Mouse (Mus musculus) layer of hippocampus, postnatal 25 days (tissue): ENCODE results near the gene Ascc1. TPM values are rescaled to one million over a fixed set of nuclear protein-coding genes. Genes with fewer than 3 reads are reported as not detected.

Experiments used
- DNase-seq, 2 experiments: peaks; one replicate each; pipeline ENCODE4 v3.0.0; 2022; ENCODE audit warnings: mixed read lengths in 2 of 2, low spot score in 1 of 2; ENCODE audit errors: extremely low spot score in 1 of 2
- total RNA-seq, 2 experiments: library from RNA; stranded (reverse); gene quantifications; 2 replicates each; pipeline ENCODE4 v1.2.3; 2021

The Ascc1 gene
- total RNA-seq, 2 experiments from 2014 or later: 16.7 to 18.1 TPM

- DNase-seq: peak in 1 of 2 experiments; percentile 27
Observed at GRCm38 (mm10) chr10:60066524-60066923, 63.9 kb downstream of the Ascc1 start.

GRCm38 (mm10) chr10:60075159-60075558, 72.6 kb downstream of the Ascc1 start:
- DNase-seq: no peak

- no peak for DNase-seq
Observed at GRCm38 (mm10) chr10:60077226-60077625, 74.6 kb downstream of the Ascc1 start.

DNA sequence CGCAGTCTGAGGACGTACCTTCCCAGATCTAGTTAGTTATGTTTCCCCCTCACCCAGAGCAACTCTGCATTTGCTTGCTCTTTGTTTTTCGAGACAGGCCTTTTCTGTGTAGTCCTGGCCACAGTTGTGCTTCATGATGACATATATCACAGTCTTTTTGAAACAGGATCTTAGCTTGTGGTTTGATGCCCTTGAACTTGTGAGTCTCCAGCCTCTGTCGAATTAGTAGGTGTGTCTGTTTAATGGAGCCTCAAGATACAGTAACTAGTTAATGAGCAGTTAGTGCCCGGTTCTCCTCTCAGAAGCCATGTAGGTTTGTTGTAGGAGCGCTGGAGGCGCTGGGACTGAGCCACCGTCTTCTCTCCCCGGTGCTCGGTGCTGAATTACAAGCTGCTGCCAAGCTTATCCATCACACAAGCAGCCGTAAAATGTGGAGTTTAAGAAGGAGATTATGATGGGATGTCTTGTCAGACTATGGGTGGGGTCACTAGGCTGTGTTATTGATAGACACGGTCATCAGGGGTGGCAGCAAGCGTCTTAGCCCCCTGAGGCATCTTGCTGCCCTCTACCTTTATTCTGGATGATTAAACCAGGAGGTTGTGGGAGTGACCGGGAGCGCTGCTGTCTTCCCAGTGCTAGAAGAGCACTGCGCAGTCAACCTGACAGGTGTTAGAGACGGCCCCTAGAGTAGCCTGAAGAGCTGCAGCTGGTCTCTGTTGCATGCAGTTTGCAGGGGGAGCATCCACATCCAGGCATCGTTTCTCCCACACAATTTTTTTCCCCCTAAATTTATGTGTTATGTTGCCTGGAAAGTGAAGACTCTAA, 75.3 kb downstream of the Ascc1 start:
- no peak for DNase-seq

DNA sequence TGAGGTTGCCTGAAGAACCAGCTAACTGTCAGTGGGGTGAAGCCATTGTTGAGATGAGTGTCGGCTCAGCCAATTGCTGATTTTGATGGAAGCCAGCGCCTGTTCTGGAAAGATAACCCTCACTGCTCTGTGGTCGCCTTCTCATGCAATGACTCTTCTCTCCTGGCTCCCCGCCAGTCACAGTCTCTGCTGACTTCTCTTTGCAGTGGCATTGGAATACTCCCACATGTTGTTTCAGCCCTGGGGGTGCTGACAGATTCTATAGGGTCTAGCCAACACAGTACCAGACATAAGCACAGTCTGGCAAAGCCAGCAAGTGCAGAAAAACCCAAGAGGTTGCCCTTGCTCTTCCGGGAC, 75.9 kb downstream of the Ascc1 start:
- peak in 1 of 2 experiments; percentile 38 for DNase-seq

DNA sequence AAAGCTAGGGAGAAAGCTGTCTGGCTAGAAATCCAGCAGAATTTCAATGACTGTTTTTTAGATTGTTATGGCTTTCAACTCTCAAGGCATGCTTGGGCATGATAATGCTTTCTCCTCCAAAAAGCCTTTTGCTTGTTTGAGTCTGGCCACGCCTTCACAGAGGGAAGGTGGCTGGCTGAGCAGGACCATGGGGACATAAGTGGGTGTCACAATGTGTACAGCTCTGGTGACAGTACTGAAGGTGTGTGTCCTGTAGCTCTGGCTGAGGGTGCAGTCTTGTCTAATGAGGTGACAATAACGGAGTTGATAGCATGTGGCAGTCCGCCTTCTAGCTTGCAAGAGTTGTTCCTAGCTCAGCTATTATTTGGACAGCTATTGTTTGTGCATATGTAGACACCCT, 77.6 kb downstream of the Ascc1 start:
- no peak for DNase-seq

- no peak for DNase-seq
Observed at GRCm38 (mm10) chr10:60080601-60080981, 78.0 kb downstream of the Ascc1 start.

DNA sequence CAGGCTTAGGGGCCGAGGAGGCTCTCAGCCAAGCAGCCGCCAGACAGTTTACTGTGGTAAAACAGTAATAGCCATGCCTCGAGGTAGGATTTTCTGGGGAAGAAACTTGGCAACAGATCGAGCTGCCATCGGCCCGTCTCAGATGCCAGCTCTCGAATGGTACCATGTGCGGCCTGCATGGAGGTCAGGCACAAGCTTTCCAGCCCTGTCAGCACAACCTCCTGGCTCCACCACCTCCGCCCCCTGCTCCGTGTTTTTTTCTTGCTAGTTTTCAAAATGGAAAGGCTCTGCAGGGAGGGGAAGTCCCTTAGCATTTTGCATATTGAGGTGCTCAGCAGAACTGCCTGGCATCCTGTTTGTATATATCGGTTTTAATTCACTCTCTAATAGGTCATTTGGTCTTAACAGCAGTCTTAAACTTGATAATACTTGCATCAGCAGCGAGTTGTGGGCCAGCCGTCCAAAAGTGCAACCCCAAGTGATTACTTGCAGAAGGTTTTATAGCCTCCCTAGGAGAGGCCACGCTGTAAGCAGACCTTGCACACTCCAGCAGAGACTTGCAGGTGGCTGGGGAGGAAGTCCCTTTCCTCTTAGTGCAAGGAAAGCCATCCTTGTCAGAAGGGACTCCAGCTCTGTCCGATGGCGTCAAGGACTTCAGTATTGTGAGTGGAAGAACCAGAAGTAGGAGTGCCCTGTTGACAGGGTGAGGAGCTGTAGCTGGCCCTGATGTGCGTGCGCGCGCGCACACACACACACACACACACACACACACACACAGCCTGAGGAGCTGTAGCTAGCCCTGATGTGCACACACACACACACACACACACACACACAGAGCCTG, 78.6 kb downstream of the Ascc1 start:
- DNase-seq: no peak

- no peak for DNase-seq
Observed at GRCm38 (mm10) chr10:60081905-60082304, 79.3 kb downstream of the Ascc1 start.

DNA sequence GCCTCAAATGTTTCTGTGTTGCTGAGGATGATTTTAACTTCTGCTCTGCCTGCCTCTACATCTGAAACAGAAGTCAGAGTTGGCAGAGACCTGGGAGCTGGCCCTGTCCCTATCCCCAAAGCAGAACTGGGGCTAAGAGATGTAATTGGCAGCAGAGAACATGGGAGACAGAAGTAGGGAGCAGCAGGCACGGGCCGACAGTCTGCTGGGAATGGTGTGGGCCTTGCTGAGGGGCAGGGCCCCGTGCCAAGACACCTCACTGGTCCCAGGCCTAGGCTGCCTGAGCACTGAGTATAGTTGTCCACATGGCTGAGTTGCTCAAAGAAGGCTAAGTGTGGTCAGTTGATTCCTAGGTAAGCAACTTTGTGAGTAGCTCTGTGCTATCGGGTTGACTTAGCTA, 81.5 kb downstream of the Ascc1 start:
- no peak for DNase-seq

DNA sequence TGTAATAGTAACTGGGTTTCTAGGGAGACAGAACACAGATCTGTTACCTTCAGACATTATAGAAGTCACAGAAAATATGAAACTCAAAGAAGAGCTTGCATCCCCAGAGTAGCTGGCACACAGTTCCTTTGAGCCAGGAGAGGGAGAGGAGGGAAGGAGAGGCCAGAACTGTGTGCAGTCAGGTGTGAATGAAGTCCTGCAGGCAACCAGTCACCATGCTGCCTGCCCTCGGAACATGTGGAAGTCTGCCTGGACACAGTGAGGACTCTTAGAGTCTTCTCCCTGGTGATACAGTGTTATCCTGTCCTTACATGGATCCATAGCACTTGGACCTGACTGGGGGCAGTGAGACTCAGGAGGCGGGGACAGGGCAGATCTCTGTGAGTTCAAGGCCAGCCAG, 89.7 kb downstream of the Ascc1 start:
- no peak for DNase-seq

DNA sequence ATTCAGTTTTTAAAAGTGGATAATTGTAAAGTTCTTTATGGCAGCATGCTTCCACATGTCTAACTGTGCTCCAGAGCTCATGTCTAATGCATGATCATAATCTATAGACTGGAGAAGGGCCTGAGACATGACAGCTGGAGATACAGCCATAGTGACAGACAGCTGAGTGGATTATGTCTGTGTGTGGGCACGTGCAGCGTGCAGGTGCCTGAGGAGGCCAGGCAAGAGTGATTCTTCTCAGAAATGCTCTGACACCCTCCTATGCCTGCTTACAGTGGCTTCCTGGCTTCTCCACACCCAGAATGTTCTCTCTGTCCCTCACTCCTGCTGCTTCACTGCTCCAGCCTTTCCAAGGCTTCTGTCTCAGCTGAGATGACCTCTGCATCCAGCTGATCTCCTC, 91.1 kb downstream of the Ascc1 start:
- DNase-seq: no peak

GRCm38 (mm10) chr10:60095558-60095957, 93.0 kb downstream of the Ascc1 start:
- no peak for DNase-seq

- no peak for DNase-seq
Observed at GRCm38 (mm10) chr10:60096302-60096701, 93.7 kb downstream of the Ascc1 start.

DNA sequence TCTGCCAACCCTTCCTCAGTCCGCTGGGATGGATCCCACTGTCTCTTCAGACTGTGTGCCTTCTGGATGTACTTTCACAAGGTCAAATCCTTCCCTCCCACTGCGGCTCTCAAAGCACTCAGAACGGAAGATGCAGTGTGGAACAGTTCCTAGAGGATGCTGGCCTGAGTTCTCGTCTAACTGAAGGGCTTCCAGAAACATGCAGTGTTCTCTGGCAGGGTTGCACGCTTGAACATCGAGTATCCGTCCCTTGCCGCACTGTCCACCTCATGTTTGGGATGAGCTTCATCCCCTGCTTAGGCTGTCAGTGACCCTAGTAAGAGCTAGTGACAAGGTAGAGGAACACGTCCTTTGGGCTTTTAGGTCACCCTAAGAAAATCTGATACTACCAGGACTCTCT, 94.5 kb downstream of the Ascc1 start:
- DNase-seq: no peak

GRCm38 (mm10) chr10:60097774-60098173, 95.2 kb downstream of the Ascc1 start:
- no peak for DNase-seq

DNA sequence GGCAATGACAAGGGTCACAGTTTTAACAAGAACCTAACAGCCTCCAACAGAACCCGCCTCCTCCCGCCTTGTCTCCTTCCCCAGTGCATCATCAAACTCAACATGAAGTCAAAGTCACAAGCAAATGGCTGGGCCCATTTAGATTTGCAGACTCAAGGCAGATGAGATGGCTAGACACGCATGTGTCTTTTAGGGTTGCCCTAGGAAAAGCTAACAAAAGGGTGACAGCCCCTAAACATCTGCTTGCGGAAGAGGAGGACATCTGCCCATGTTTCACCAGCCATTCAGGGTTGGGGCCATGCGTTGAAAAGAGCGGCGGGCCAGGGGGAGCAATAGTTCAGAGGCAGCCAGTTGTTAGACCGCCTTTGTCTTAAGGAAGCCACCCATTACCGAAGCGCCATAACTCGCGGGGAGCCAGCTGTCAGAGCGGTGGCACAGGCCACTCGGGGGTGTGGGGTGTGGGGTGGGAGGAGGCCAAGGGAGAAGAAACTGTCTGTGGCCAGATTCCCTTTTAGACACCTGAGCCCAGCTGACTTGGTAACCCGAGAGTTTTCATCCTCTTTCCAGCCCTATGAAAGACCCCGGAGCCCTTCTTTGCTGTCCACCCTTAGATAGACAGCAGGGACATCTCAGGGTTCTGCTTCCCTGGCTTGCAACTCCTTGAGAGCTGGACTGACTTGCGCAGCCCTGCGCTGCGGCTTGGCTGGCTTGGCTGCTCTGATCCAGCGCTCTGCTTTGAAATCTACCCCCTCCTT, 103.0 kb downstream of the Ascc1 start:
- DNase-seq: no peak

GRCm38 (mm10) chr10:60106146-60106530, 103.5 kb downstream of the Ascc1 start, which contains the start of gene Spock2:
TSS of gene Spock2 (plus strand) at chr10:60106219.
- peak in 1 of 2 experiments; percentile 66 for DNase-seq

GRCm38 (mm10) chr10:60106531-60107186, 104.1 kb downstream of the Ascc1 start:
- peak; percentile 47 to 70 for DNase-seq

DNA sequence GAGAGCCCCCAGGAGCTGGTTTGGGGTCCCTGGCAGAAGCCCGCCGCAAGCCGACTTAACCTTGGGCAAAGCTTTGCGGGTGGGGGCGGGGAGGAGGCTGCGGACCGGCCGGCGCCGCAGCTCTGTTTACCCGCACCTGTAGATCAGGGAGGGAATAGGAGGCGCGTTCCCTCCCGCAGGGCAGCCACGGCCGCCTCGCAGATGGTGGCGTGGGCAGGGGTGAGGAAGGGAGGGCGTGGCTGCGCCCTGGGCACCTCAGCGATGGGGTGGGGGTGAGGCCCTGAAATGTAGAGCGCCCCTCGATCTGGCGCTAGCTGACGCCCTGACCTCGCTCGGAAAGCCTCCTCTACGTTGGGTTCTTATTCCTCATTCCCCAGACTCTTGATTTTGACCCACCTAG, 104.8 kb downstream of the Ascc1 start:
- DNase-seq: no peak
